Mouse (Mus musculus): ENCODE results near the gene Gemin5. TPM values are rescaled to one million over a fixed set of nuclear protein-coding genes. Genes with fewer than 3 reads are reported as not detected.

The Gemin5 gene
- total RNA-seq, 2 experiments from 2014 or later: 8.1 to 9.3 TPM

DNA sequence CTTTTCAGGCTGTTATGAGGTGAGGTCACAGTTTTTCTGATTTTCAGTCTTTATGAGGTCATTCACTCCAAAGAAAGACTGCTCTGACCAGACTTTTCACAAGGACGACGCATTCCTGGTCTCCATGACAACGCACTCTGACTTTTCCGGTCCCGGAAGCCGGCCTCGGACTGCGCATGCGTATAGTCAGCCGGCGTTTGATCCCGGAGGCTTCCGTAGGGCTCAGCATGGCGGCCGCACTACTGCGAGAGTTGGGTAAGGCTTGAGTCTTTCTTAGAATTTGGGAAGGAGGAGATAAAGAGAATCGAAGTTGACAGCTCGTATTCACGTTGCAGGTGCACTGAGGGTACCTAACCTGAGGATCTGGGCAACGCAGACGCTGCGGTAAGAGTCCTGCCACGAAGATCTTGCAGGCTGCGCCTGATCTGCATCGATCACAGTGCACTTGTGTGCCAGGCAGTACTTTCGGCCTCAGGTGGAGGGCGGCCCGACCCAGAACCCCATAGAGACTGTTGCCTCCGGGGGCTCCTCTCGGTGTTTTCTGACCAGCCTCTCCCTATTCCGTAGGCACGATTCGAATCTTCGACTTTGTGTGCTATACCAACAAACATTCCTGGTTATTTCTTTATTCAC, 3.2 kb upstream of the Gemin5 start, which contains the start of gene Mrpl22:
Gene Mrpl22 (plus strand): TSS at position 203 of the 633 bp plus-strand sequence.
- DNase-seq: peak; percentile 89

DNA sequence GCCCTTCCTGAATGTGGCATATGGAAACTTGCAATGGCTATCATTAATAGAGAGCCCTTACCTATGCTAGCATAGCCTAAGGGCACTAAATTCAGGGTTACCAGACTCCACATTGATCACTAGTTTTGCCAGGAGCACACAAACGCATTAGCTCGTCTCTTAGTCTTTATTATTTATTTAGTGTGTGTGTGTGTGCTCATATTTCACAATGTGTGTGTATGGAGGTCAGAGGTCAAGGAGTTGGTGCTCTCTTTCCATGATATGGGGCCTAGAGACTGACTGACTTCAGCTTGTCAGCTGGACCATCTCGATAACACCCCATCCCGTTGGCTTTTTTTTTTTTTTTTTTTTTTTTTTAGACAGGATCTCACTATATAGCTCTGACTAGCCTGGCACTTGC, 1.3 kb upstream of the Gemin5 start:
- DNase-seq: no peak

- no peak for DNase-seq
These were observed 545 bp downstream of the Gemin5 start for GRCm38 (mm10) chr11:58167822-58168166.

DNA sequence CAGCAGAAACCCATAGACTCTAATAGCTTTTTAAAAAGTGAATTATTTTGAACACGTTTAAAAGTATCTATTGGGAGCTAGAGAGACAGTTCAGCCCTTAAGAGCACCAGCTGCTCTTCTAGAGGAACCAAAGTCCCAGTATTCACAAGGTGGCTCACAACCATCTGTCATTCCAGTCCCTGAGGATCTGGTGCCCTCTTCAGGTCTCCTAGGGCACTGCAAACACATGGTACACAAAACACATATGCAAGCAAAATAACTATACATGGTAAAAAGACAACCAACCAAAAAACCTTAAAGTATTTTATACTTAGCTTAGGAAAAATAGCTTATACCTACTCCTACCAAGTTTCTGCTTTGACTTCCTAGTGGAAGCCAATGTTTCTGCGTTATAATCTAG, 3.3 kb downstream of the Gemin5 start:
- no peak for DNase-seq

- no peak for DNase-seq
These were observed 11.5 kb downstream of the Gemin5 start for GRCm38 (mm10) chr11:58156871-58157270.

- DNase-seq: no peak
These were observed 12.9 kb downstream of the Gemin5 start for GRCm38 (mm10) chr11:58155458-58155857.

- DNase-seq: no peak
These were observed 22.1 kb downstream of the Gemin5 start for GRCm38 (mm10) chr11:58146241-58146640.

GRCm38 (mm10) chr11:58143704-58144426, 24.5 kb downstream of the Gemin5 start:
- no peak for DNase-seq

DNA sequence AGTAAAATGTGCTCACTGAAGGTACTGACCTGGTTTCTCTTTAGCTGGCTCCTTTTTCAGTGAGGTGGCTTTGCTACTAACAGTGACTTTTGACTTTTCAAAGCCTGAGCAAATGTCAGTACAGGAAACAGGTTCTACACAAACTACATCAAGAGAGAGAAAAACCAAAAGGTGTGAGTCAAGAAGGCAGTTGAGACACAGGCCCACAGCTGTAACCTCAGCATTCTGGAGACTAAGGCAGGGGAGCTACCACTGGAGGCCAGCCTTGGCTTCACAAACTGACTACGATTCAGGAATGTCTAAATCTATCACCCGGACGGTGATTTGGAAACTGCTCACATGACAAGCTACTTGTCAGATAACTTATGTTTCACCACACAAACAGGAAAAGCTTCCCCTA, 28.9 kb downstream of the Gemin5 start:
- no peak for DNase-seq

GRCm38 (mm10) chr11:58138821-58139220, 29.5 kb downstream of the Gemin5 start:
- DNase-seq: no peak

- peak; percentile 32 for DNase-seq
These were observed 31.7 kb downstream of the Gemin5 start for GRCm38 (mm10) chr11:58136677-58137076.

DNA sequence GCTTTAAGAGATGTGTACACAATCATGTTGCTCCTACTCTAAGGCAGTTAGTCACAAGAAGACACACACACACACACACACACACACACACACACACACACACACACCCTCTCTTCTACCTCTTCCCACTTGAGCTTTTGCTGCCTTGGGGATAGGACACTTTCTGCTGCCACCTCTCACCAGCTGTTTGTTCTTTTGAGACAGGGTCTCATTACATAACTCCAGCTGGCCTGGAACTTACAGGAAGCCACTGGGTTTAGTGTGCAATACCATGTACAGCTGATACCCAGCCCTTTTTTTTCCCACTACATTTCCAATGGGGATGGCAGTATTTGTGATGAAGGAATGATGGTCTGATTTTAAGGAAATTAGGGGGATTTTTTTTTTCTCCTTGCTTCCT, 33.0 kb downstream of the Gemin5 start:
- no peak for DNase-seq

GRCm38 (mm10) chr11:58134869-58135268, 33.5 kb downstream of the Gemin5 start:
- DNase-seq: no peak

DNA sequence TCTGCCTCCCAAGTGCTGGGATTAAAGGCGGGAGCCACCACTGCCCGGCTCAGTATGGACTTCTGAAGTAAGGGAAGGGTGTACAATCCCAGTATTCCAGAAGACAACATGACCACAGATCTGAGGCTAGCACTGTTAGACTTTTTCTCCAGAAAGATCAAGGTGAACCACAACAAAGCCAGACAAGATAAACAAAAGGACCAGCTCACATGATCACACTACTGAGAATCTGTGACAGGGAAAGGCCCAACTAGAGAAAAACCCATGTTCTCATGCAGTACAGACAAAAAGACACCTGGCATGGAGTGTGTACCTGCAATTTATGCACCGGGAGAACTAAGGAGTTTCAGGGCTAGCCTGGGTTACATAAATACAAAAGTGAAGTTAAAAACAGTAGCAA, 36.3 kb downstream of the Gemin5 start:
- no peak for DNase-seq

DNA sequence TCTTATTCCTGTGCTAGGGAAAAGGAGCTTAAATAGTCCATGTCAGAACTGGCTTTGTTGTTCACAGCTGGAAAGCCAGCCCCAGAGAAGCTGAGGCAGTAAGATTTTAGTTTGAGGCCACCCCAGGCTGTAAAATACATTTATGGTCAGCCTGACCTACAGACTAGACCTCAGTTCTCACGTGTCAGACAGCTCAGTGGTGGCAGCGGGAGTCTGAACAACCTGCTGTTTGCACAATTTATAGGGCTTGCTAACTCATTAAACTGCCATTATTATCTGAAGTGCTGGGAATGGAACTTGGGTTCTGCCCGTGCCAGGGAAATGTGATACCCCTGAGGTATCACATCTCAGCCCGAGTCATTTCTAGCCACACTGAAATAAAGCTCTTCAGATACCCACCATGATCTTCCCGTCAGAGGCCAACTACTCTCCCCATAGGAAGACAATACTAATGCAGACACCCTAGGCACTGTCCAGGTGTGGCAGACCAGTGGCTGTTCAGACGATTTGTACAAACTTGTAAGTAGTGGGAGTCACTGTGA, 39.0 kb downstream of the Gemin5 start:
- DNase-seq: no peak

DNA sequence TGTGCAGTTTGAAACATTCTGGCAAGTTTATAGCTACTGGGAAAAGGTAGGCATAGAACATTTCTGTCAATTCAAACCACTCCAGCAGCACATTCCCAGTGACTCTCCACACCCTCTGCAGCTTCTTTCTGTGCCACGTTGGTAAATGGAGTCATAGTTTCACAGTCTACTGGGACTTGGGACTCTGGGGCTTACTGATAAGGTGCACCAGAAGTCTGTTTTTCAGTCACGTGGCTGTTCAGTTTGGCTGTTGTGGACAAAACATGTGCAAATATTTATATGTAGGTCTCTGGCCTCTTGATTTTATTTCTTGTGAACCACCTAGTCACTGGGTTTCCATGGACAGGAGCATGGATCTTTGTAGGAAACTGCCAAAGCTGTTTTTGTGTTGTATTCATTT, 40.8 kb downstream of the Gemin5 start:
- DNase-seq: no peak

- peak; percentile 68 for DNase-seq
These were observed 41.8 kb downstream of the Gemin5 start for GRCm38 (mm10) chr11:58126397-58127160.

DNA sequence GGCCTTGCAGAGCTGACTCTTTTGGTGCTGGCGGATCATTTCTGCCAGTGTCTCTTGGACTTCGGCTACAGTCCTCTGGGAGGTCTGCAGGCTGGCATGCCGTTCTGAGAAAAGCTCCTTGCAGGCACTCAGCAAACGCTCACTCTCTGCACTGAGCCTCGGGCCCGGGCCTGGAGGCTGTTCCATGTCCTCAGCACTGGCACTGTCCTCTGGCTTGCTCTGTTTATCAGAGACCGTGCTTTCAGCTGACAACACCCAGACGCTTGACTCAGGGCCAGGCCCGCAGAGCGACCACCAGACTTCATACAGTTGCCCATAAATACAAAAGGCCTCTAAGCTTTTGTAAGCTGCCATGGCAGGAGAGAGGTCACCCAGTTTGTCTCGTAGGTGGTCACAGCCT, 43.3 kb downstream of the Gemin5 start:
- DNase-seq: no peak

GRCm38 (mm10) chr11:58123711-58124110, 44.6 kb downstream of the Gemin5 start:
- DNase-seq: no peak

- DNase-seq: no peak
These were observed 47.0 kb downstream of the Gemin5 start for GRCm38 (mm10) chr11:58121351-58121750.

- DNase-seq: no peak
These were observed 47.7 kb downstream of the Gemin5 start for GRCm38 (mm10) chr11:58120655-58121054.

DNA sequence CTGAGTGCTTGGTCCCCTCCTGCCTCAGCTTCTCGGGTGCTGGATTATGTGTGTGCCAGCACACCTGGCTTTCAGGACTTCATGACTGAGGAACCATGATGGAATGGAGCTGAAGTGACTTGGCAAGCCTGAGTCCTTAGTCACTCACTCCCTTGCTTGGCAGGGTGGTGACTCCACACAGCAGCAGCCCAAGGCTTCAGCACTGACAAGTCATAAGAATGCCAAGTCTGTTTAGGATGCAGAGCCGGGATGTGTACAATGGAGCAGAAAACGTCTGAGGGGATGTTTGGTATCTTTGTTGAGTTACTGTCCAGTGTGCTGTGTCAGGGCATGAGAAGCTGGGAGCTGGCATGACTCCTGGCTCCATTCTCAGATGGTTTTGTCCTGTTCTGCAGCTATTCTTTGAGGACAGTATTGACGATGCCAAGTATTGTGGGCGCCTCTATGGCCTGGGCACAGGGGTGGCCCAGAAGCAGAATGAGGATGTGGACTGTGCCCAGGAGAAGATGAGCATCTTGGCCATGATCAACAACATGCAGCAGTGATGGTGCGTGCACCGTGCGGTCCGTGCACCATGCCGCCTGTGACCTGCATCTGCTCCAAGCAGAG, 51.2 kb downstream of the Gemin5 start:
- DNase-seq: no peak

- DNase-seq: no peak
These were observed 51.8 kb downstream of the Gemin5 start for GRCm38 (mm10) chr11:58116560-58116959.

Data from gastrocnemius, postnatal 25 days (tissue).